Mouse (Mus musculus): ENCODE results near the gene Ubtd2. TPM values are rescaled to one million over a fixed set of nuclear protein-coding genes. Genes with fewer than 3 reads are reported as not detected.

Ubtd2 gene
- 66.3 and 67.2 TPM in 2 replicates for polyA plus RNA-seq (2016; fragmentation: Nextera tagmentation; extraction: Ambion mirVana)

- peak within 1 kb of the TSS; percentile 96 for H3K4me3 ChIP-seq
- H3K9me3 ChIP-seq, result no peaks in the 10 kb centered on the region
- ATAC-seq (ENCODE audit: low FRiP score, low read depth), result peak; percentile 98
- H3K27ac ChIP-seq (replicated peaks), result peak within 1 kb of the TSS; percentile 94
- peak within 1 kb of the TSS; percentile 95 for H3K9ac ChIP-seq (replicated peaks)
- H3K27me3 ChIP-seq, result no peaks in the 10 kb centered on the region
- peaks cover 20% of the 10 kb centered on the region for H3K4me1 ChIP-seq
- H3K36me3 ChIP-seq, result no peaks in the 10 kb centered on the region
- WGBS, result under 1% methylated on average over 55 of the region's 86 CpGs
- H3K4me2 ChIP-seq (replicated peaks), result peak within 1 kb of the TSS; percentile 88
Observed at GRCm38 (mm10) chr11:32454800-32455506, at the start of gene Ubtd2. Gene Ubtd2 (plus strand): TSS chr11:32455370.

GRCm38 (mm10) chr11:32407863-32408262 lies 47.3 kb upstream of the Ubtd2 start:
- WGBS, result 95% methylated on average over 3 of the region's 3 CpGs
- no peak overlapping the region for H3K4me2 ChIP-seq (replicated peaks)
- H3K4me1 ChIP-seq, result peaks cover 4% of the 10 kb centered on the region; the same call in 1 of the 2 replicates
- H3K9me3 ChIP-seq, result no peaks in the 10 kb centered on the region
- H3K9ac ChIP-seq (replicated peaks), result no peak overlapping the region
- H3K27me3 ChIP-seq, result no peaks in the 10 kb centered on the region
- H3K4me3 ChIP-seq, result no peak overlapping the region
- peaks cover 70% of the 10 kb centered on the region for H3K36me3 ChIP-seq
- H3K27ac ChIP-seq (replicated peaks), result no peak overlapping the region
- ATAC-seq (ENCODE audit: low FRiP score, low read depth), result no peak

- no peaks in the 10 kb centered on the region for H3K27me3 ChIP-seq
- no peak overlapping the region for H3K9ac ChIP-seq (replicated peaks)
- no peak overlapping the region for H3K4me2 ChIP-seq (replicated peaks)
- peaks cover 4% of the 10 kb centered on the region; the same call in 1 of the 2 replicates for H3K4me1 ChIP-seq
- no peak overlapping the region for H3K27ac ChIP-seq (replicated peaks)
- peaks cover 70% of the 10 kb centered on the region for H3K36me3 ChIP-seq
- no peaks in the 10 kb centered on the region for H3K9me3 ChIP-seq
- H3K4me3 ChIP-seq, result no peak overlapping the region
- ATAC-seq (ENCODE audit: low FRiP score, low read depth), result no peak
Observed at GRCm38 (mm10) chr11:32409052-32409451, 46.1 kb upstream of the Ubtd2 start.

- H3K9ac ChIP-seq (replicated peaks), result no peak overlapping the region
- H3K36me3 ChIP-seq, result peaks cover 73% of the 10 kb centered on the region
- no peak overlapping the region for H3K4me2 ChIP-seq (replicated peaks)
- no peaks in the 10 kb centered on the region for H3K27me3 ChIP-seq
- 84% methylated on average over 11 of the region's 11 CpGs for WGBS
- H3K4me3 ChIP-seq, result no peak overlapping the region
- H3K27ac ChIP-seq (replicated peaks), result 0 out of 2 replicates have a peak overlapping the region, but pooled peaks have one; percentile 25
- no peak for ATAC-seq (ENCODE audit: low FRiP score, low read depth)
- no peaks in the 10 kb centered on the region for H3K9me3 ChIP-seq
- peaks cover 4% of the 10 kb centered on the region; the same call in 1 of the 2 replicates for H3K4me1 ChIP-seq
Observed at GRCm38 (mm10) chr11:32409823-32410562, 45.2 kb upstream of the Ubtd2 start.

GRCm38 (mm10) chr11:32420001-32420400 lies 35.2 kb upstream of the Ubtd2 start:
- Histone ChIP-seq H3K27ac (replicated peaks) (no peak overlapping the region), H3K36me3 (peaks cover 95% of the 10 kb centered on the region), H3K4me2 (replicated peaks) (no peak overlapping the region), H3K9ac (replicated peaks) (no peak overlapping the region), H3K9me3 (no peaks in the 10 kb centered on the region), H3K4me3 (no peak overlapping the region), H3K27me3 (no peaks in the 10 kb centered on the region), H3K4me1 (no peaks in the 10 kb centered on the region)
- no peak for ATAC-seq (ENCODE audit: low FRiP score, low read depth)
- 85% methylated on average over 5 of the region's 5 CpGs for WGBS

GRCm38 (mm10) chr11:32423311-32423710 lies 31.9 kb upstream of the Ubtd2 start:
- Histone ChIP-seq H3K9ac (replicated peaks) (no peak overlapping the region), H3K4me2 (replicated peaks) (no peak overlapping the region), H3K36me3 (peaks cover 77% of the 10 kb centered on the region), H3K9me3 (no peaks in the 10 kb centered on the region), H3K27ac (replicated peaks) (no peak overlapping the region), H3K4me1 (no peaks in the 10 kb centered on the region), H3K4me3 (no peak overlapping the region), H3K27me3 (no peaks in the 10 kb centered on the region)
- 92% methylated on average over 12 of the region's 12 CpGs for WGBS
- ATAC-seq (ENCODE audit: low FRiP score, low read depth), result no peak

GRCm38 (mm10) chr11:32424600-32424999 lies 30.6 kb upstream of the Ubtd2 start:
- H3K27me3 ChIP-seq, result no peaks in the 10 kb centered on the region
- H3K9me3 ChIP-seq, result no peaks in the 10 kb centered on the region
- H3K4me3 ChIP-seq, result no peak overlapping the region
- no peak overlapping the region for H3K27ac ChIP-seq (replicated peaks)
- WGBS, result 84% methylated on average over 4 of the region's 4 CpGs
- no peak overlapping the region for H3K9ac ChIP-seq (replicated peaks)
- peaks cover 68% of the 10 kb centered on the region for H3K36me3 ChIP-seq
- H3K4me2 ChIP-seq (replicated peaks), result no peak overlapping the region
- ATAC-seq (ENCODE audit: low FRiP score, low read depth), result no peak
- H3K4me1 ChIP-seq, result no peaks in the 10 kb centered on the region

GRCm38 (mm10) chr11:32425043-32425658 lies 30.0 kb upstream of the Ubtd2 start:
- H3K9ac ChIP-seq (replicated peaks), result no peak overlapping the region
- H3K4me1 ChIP-seq, result no peaks in the 10 kb centered on the region
- H3K4me2 ChIP-seq (replicated peaks), result no peak overlapping the region
- peaks cover 63% of the 10 kb centered on the region for H3K36me3 ChIP-seq
- 81% methylated on average over 10 of the region's 10 CpGs for WGBS
- no peaks in the 10 kb centered on the region for H3K9me3 ChIP-seq
- no peak for ATAC-seq (ENCODE audit: low FRiP score, low read depth)
- H3K4me3 ChIP-seq, result no peak overlapping the region
- no peaks in the 10 kb centered on the region for H3K27me3 ChIP-seq
- H3K27ac ChIP-seq (replicated peaks), result no peak overlapping the region

GRCm38 (mm10) chr11:32427537-32427936 lies 27.6 kb upstream of the Ubtd2 start:
- Histone ChIP-seq H3K4me1 (no peaks in the 10 kb centered on the region), H3K36me3 (peaks cover 39% of the 10 kb centered on the region), H3K9me3 (no peaks in the 10 kb centered on the region), H3K27ac (replicated peaks) (no peak overlapping the region), H3K27me3 (no peaks in the 10 kb centered on the region), H3K9ac (replicated peaks) (no peak overlapping the region), H3K4me2 (replicated peaks) (no peak overlapping the region), H3K4me3 (no peak overlapping the region)
- 86% methylated on average over 7 of the region's 7 CpGs for whole genome bisulfite sequencing
- no peak for ATAC-seq (ENCODE audit: low FRiP score, low read depth)

- no peak overlapping the region for H3K27ac ChIP-seq (replicated peaks)
- no peak for ATAC-seq (ENCODE audit: low FRiP score, low read depth)
- H3K4me1 ChIP-seq, result no peaks in the 10 kb centered on the region
- H3K4me2 ChIP-seq (replicated peaks), result no peak overlapping the region
- 75% methylated on average over 6 of the region's 6 CpGs for WGBS
- no peaks in the 10 kb centered on the region for H3K36me3 ChIP-seq
- H3K27me3 ChIP-seq, result no peaks in the 10 kb centered on the region
- H3K9me3 ChIP-seq, result no peaks in the 10 kb centered on the region
- no peak overlapping the region for H3K9ac ChIP-seq (replicated peaks)
- H3K4me3 ChIP-seq, result no peak overlapping the region
Observed at GRCm38 (mm10) chr11:32435410-32436060, 19.6 kb upstream of the Ubtd2 start.

- WGBS, result 75% methylated on average over 3 of the region's 3 CpGs
- no peak overlapping the region for H3K4me3 ChIP-seq
- H3K36me3 ChIP-seq, result no peaks in the 10 kb centered on the region
- no peak overlapping the region for H3K27ac ChIP-seq (replicated peaks)
- H3K4me1 ChIP-seq, result no peaks in the 10 kb centered on the region; the same call in 1 of the 2 replicates
- no peak for ATAC-seq (ENCODE audit: low FRiP score, low read depth)
- no peak overlapping the region for H3K4me2 ChIP-seq (replicated peaks)
- no peaks in the 10 kb centered on the region for H3K27me3 ChIP-seq
- no peaks in the 10 kb centered on the region for H3K9me3 ChIP-seq
- no peak overlapping the region for H3K9ac ChIP-seq (replicated peaks)
Observed at GRCm38 (mm10) chr11:32442576-32442975, 12.6 kb upstream of the Ubtd2 start.

Measured in midbrain, embryonic 12.5 days (tissue).